Mouse (Mus musculus): ENCODE data around the gene Yap1. TPM values are rescaled to one million over a fixed set of nuclear protein-coding genes. Genes with fewer than 3 reads are reported as not detected.

The Yap1 gene
- total and polyA plus RNA-seq, 3 experiments, result 0.05 to 0.60 TPM; not detected in 1

- H3K36me3 ChIP-seq (replicated peaks), result no peaks in the 10 kb centered on the region
- H3K4me3 ChIP-seq (ENCODE audit: low read depth, low read length), result no peak overlapping the region
- no peak for TF ChIP-seq CTCF (IDR thresholded peaks at IDR 0.05; ENCODE audit: low read depth, low read length)
- no peak for TF ChIP-seq GATA2 (IDR thresholded peaks at IDR 0.05; ENCODE audit: borderline replicate concordance, low read depth, low read length)
- no peak for TF ChIP-seq TAL1 (conservative IDR thresholded peaks at IDR 0.05; ENCODE audit: low read depth, low read length)
- TF ChIP-seq POLR2AphosphoS5 (IDR thresholded peaks at IDR 0.05; ENCODE audit: insufficient replicate concordance, low read depth, low read length), result no peak
- no peak for TF ChIP-seq GATA1 (IDR thresholded peaks at IDR 0.05; ENCODE audit: borderline replicate concordance, low read length)
- H3K4me1 ChIP-seq (ENCODE audit: insufficient read depth, low read depth, low read length), result peaks cover 8% of the 10 kb centered on the region; the same call in 1 of the 2 replicates
- DNase-seq (ENCODE audit: low spot score), result no peak
- H3K27me3 ChIP-seq (ENCODE audit: insufficient read depth, low read length), result peaks cover 27% of the 10 kb centered on the region
- peaks cover 8% of the 10 kb centered on the region for H3K9me3 ChIP-seq (replicated peaks)
- ATAC-seq (ENCODE audit: extremely low read depth, insufficient number of reproducible peaks, low FRiP score, poor library complexity, severe bottlenecking), result no peak
These were observed 3.0 kb downstream of the Yap1 start for GRCm38 (mm10) chr9:8001352-8001751.

DNA sequence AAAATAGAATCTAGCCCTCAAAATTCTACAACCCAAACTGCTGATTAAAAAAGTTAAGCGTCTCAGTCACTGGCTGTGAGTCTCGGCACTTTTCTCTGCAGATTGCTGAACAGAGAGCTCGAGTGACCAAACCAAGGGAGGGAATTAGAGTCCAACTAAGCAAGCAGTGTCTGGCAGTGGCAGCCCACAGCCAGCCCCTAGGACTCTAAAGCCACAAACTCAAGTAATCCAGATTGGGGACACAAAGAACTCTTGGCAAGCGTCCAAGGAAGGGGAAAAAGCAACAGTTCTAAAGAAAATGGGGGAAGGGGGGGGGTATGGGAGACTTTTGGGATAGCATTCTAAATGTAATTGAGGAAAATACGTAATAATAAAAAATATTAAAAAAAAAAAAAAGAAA, 10.1 kb downstream of the Yap1 start:
- DNase-seq (ENCODE audit: low spot score) (no peak), ATAC-seq (ENCODE audit: extremely low read depth, insufficient number of reproducible peaks, low FRiP score, poor library complexity, severe bottlenecking) (no peak)
- peaks cover 7% of the 10 kb centered on the region; the same call in 1 of the 2 replicates for H3K27me3 ChIP-seq (ENCODE audit: insufficient read depth, low read length)
- H3K4me3 ChIP-seq (ENCODE audit: low read depth, low read length), result no peak overlapping the region
- no peaks in the 10 kb centered on the region for H3K9me3 ChIP-seq (replicated peaks)
- no peaks in the 10 kb centered on the region for H3K36me3 ChIP-seq (replicated peaks)
- no peaks in the 10 kb centered on the region for H3K4me1 ChIP-seq (ENCODE audit: insufficient read depth, low read depth, low read length)
- TF ChIP-seq TAL1 (conservative IDR thresholded peaks at IDR 0.05; ENCODE audit: low read depth, low read length) (no peak), GATA1 (IDR thresholded peaks at IDR 0.05; ENCODE audit: borderline replicate concordance, low read length) (no peak), GATA2 (IDR thresholded peaks at IDR 0.05; ENCODE audit: borderline replicate concordance, low read depth, low read length) (no peak), CTCF (IDR thresholded peaks at IDR 0.05; ENCODE audit: low read depth, low read length) (no peak), POLR2AphosphoS5 (IDR thresholded peaks at IDR 0.05; ENCODE audit: insufficient replicate concordance, low read depth, low read length) (no peak)

DNA sequence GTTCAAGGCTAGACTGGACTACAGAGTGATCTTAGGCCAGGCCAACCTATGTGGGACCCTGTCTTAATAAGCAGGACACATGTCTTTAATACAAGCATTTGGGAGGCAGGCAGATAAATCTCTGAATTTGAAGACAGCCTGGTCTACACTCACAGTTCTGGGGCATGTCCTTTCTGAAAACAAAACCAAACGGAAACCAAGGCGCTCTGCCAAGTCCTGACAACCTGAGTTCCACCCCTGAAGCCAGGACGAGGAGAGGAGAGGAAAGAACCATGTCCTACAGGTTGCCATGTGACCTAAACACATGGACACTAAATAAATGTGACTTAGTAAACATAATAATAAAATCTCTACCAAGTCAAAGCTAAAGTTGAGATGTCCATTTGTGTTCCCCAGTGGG, 11.7 kb downstream of the Yap1 start:
- H3K36me3 ChIP-seq (replicated peaks), result no peaks in the 10 kb centered on the region
- H3K4me3 ChIP-seq (ENCODE audit: low read depth, low read length), result no peak overlapping the region
- no peaks in the 10 kb centered on the region for H3K4me1 ChIP-seq (ENCODE audit: insufficient read depth, low read depth, low read length)
- H3K9me3 ChIP-seq (replicated peaks), result no peaks in the 10 kb centered on the region
- H3K27me3 ChIP-seq (ENCODE audit: insufficient read depth, low read length), result peaks cover 7% of the 10 kb centered on the region; the same call in 1 of the 2 replicates
- ATAC-seq (ENCODE audit: extremely low read depth, insufficient number of reproducible peaks, low FRiP score, poor library complexity, severe bottlenecking), result no peak
- DNase-seq (ENCODE audit: low spot score), result no peak
- TF ChIP-seq GATA2 (IDR thresholded peaks at IDR 0.05; ENCODE audit: borderline replicate concordance, low read depth, low read length) (no peak), CTCF (IDR thresholded peaks at IDR 0.05; ENCODE audit: low read depth, low read length) (no peak), TAL1 (conservative IDR thresholded peaks at IDR 0.05; ENCODE audit: low read depth, low read length) (no peak), POLR2AphosphoS5 (IDR thresholded peaks at IDR 0.05; ENCODE audit: insufficient replicate concordance, low read depth, low read length) (no peak), GATA1 (IDR thresholded peaks at IDR 0.05; ENCODE audit: borderline replicate concordance, low read length) (no peak)

- DNase-seq (ENCODE audit: low spot score), result no peak
- no peak overlapping the region for H3K4me3 ChIP-seq (ENCODE audit: low read depth, low read length)
- no peaks in the 10 kb centered on the region for H3K4me1 ChIP-seq (ENCODE audit: insufficient read depth, low read depth, low read length)
- no peaks in the 10 kb centered on the region for H3K9me3 ChIP-seq (replicated peaks)
- ATAC-seq (ENCODE audit: extremely low read depth, insufficient number of reproducible peaks, low FRiP score, poor library complexity, severe bottlenecking), result no peak
- no peaks in the 10 kb centered on the region for H3K36me3 ChIP-seq (replicated peaks)
- TF ChIP-seq GATA2 (IDR thresholded peaks at IDR 0.05; ENCODE audit: borderline replicate concordance, low read depth, low read length) (no peak), GATA1 (IDR thresholded peaks at IDR 0.05; ENCODE audit: borderline replicate concordance, low read length) (no peak), CTCF (IDR thresholded peaks at IDR 0.05; ENCODE audit: low read depth, low read length) (no peak)
- peaks cover 7% of the 10 kb centered on the region; the same call in 1 of the 2 replicates for H3K27me3 ChIP-seq (ENCODE audit: insufficient read depth, low read length)
These were observed 13.5 kb downstream of the Yap1 start for GRCm38 (mm10) chr9:7990897-7991296.

DNA sequence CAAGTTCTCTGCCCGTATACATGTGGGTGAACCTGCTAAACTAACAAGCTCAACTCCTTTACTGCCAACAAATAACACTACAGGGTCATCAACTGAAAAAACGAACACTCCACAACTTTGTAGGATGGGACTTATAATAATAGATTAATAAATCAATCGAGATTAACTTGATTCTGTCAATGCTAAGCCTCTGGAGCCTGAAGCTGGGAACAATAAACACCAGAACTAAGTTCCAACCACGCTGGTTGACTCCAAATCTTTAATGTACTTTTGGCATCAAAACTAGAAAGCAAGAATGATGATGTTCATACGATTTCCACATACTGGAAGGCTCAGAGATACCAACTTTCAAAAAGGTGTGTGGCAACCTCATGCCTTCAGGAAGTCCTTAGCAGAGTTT, 17.3 kb downstream of the Yap1 start:
- Histone ChIP-seq H3K27me3 (ENCODE audit: insufficient read depth, low read length) (peaks cover 4% of the 10 kb centered on the region; the same call in 1 of the 2 replicates), H3K4me3 (ENCODE audit: low read depth, low read length) (no peak overlapping the region), H3K4me1 (ENCODE audit: insufficient read depth, low read depth, low read length) (no peaks in the 10 kb centered on the region), H3K36me3 (replicated peaks) (no peaks in the 10 kb centered on the region), H3K9me3 (replicated peaks) (no peaks in the 10 kb centered on the region)
- DNase-seq (ENCODE audit: low spot score) (no peak), ATAC-seq (ENCODE audit: extremely low read depth, insufficient number of reproducible peaks, low FRiP score, poor library complexity, severe bottlenecking) (no peak)
- no peak for TF ChIP-seq CTCF (IDR thresholded peaks at IDR 0.05; ENCODE audit: low read depth, low read length)

DNA sequence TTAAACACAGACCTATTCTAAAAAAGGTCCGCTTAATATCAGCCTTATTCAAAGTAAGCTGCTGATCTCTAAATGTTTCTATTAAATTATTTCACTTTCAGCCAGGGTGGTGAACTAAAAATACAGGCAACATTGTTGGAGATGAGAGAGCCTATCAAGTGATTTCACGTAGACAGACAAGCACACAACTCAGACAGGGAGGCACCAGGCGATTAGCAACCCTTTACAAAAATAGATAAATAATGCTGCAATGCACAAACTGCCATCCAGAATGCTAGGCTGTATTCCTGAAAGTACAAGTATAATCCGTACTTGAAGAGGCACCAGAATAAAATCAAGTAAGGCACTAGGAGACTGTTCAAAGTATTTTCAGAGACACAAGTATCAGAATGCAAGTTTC, 20.1 kb downstream of the Yap1 start:
- TF ChIP-seq TAL1 (conservative IDR thresholded peaks at IDR 0.05; ENCODE audit: low read depth, low read length) (no peak), GATA2 (IDR thresholded peaks at IDR 0.05; ENCODE audit: borderline replicate concordance, low read depth, low read length) (no peak), CTCF (IDR thresholded peaks at IDR 0.05; ENCODE audit: low read depth, low read length) (no peak), GATA1 (IDR thresholded peaks at IDR 0.05; ENCODE audit: borderline replicate concordance, low read length) (no peak)
- DNase-seq (ENCODE audit: low spot score) (no peak), ATAC-seq (ENCODE audit: extremely low read depth, insufficient number of reproducible peaks, low FRiP score, poor library complexity, severe bottlenecking) (no peak)
- Histone ChIP-seq H3K4me1 (ENCODE audit: insufficient read depth, low read depth, low read length) (no peaks in the 10 kb centered on the region), H3K4me3 (ENCODE audit: low read depth, low read length) (no peak overlapping the region), H3K27me3 (ENCODE audit: insufficient read depth, low read length) (no peaks in the 10 kb centered on the region), H3K9me3 (replicated peaks) (no peaks in the 10 kb centered on the region), H3K36me3 (replicated peaks) (no peaks in the 10 kb centered on the region)

DNA sequence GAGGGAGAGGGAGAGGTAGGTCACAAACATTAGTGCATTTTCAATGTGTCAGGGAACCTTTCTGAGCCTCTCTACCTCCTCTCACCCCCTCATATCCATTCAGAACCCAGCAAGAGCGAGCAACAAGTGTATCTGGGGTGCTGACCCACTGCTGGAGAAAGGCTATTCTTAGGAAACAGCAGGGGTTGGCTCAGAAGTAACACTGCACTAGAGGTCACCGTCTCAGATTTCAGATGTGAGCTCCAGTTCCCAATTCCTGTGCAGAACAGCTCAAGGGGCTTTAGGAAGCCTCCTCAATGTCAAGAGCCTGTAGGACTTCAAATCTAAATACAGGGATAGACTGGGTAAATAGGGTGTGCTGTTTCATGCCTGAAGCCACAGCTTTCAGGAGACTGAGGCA, 20.7 kb downstream of the Yap1 start:
- no peak for ATAC-seq (ENCODE audit: extremely low read depth, insufficient number of reproducible peaks, low FRiP score, poor library complexity, severe bottlenecking)

More for the DNA sequence above, 20.7 kb downstream of the Yap1 start:
- Histone ChIP-seq H3K9me3 (replicated peaks) (no peaks in the 10 kb centered on the region), H3K4me1 (ENCODE audit: insufficient read depth, low read depth, low read length) (no peaks in the 10 kb centered on the region), H3K36me3 (replicated peaks) (no peaks in the 10 kb centered on the region), H3K4me3 (ENCODE audit: low read depth, low read length) (no peak overlapping the region), H3K27me3 (ENCODE audit: insufficient read depth, low read length) (no peaks in the 10 kb centered on the region)
- no peak for DNase-seq (ENCODE audit: low spot score)
- TF ChIP-seq POLR2AphosphoS5 (IDR thresholded peaks at IDR 0.05; ENCODE audit: insufficient replicate concordance, low read depth, low read length) (no peak), TAL1 (conservative IDR thresholded peaks at IDR 0.05; ENCODE audit: low read depth, low read length) (no peak), GATA2 (IDR thresholded peaks at IDR 0.05; ENCODE audit: borderline replicate concordance, low read depth, low read length) (no peak), GATA1 (IDR thresholded peaks at IDR 0.05; ENCODE audit: borderline replicate concordance, low read length) (no peak), CTCF (IDR thresholded peaks at IDR 0.05; ENCODE audit: low read depth, low read length) (no peak)
